Mouse (Mus musculus): ENCODE results near the gene Mrpl16. TPM values are rescaled to one million over a fixed set of nuclear protein-coding genes. Genes with fewer than 3 reads are reported as not detected.

Gene Mrpl16
- total and polyA plus RNA-seq, 3 experiments: 46.8 to 58.3 TPM; not detected in 1

GRCm38 (mm10) chr19:11745680-11746079 lies 24.5 kb upstream of the Mrpl16 start:
- Histone ChIP-seq H3K79me2 (ENCODE audit: control insufficient read depth, insufficient read depth, low read length, poor library complexity) (no peaks in the 10 kb centered on the region), H3K9me3 (replicated peaks; ENCODE audit: insufficient read depth, low read length) (no peaks in the 10 kb centered on the region), H3K9ac (ENCODE audit: control insufficient read depth, low read depth, low read length, poor library complexity, severe bottlenecking) (no peak overlapping the region), H3K27me3 (ENCODE audit: control insufficient read depth in 1 of 2, insufficient read depth in 2 of 2, low read length in 2 of 2) (peaks cover 0 to 3% of the 10 kb centered on the region in 2 experiments; a peak in 2 of 4 replicates), H3K27ac (ENCODE audit: control insufficient read depth, low read depth, low read length) (no peak overlapping the region), H3K4me3 (ENCODE audit: control insufficient read depth in 1 of 2, insufficient read depth in 1 of 2, low read depth in 2 of 2, low read length in 2 of 2) (no peak overlapping the region), H3K36me3 (ENCODE audit: control insufficient read depth in 1 of 2, insufficient read depth in 2 of 2, low read length in 2 of 2) (no peaks in the 10 kb centered on the region), H3K4me1 (ENCODE audit: control insufficient read depth in 1 of 2, insufficient read depth in 2 of 2, low read length in 2 of 2) (no peaks in the 10 kb centered on the region; a peak in 1 of 4 replicates)
- TF ChIP-seq GATA1 (IDR thresholded peaks at IDR 0.05; ENCODE audit: low read depth, low read length) (no peak), MAFK (IDR thresholded peaks at IDR 0.05; ENCODE audit: borderline replicate concordance, low read depth, low read length) (no peak), NELFE (IDR thresholded peaks at IDR 0.05; ENCODE audit: low read depth, low read length) (no peak), CTCF (IDR thresholded peaks at IDR 0.05 in 2 of 3, conservative IDR thresholded peaks at IDR 0.05 in 1 of 3; ENCODE audit: control insufficient read depth in 1 of 3, insufficient read depth in 1 of 3, low read depth in 2 of 3, low read length in 3 of 3, poor library complexity in 1 of 3, severe bottlenecking in 1 of 3) (no peak), POLR2AphosphoS2 (IDR thresholded peaks at IDR 0.05; ENCODE audit: low read length) (no peak)
- no peak for DNase-seq (ENCODE audit: low read depth, low spot score)

DNA sequence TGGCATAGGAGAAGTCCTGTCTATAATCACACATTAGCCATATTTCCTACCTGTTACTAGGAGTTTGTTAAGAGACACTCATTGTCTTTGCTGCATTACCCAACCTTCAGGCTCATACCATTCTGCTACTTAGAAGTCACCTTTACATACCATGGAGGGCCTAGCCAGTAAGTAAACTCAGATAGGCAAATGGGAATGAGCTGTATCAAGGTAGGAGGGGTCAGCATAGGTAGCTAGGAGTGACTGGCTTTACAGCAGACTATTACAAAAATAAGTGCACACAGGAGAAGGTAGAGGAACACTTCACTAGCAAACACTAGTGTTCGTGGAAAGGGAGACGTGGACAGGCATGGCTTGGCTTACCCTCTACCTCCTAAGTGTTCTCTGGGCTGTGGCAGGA lies 22.9 kb upstream of the Mrpl16 start, which contains the start of gene Gif:
Gene Gif, plus strand, starts transcription at position 257 of the 400 bp plus-strand sequence.
- Histone ChIP-seq H3K9me3 (replicated peaks; ENCODE audit: insufficient read depth, low read length) (no peaks in the 10 kb centered on the region), H3K27ac (ENCODE audit: control insufficient read depth, low read depth, low read length) (no peak within 1 kb of the TSS), H3K4me3 (ENCODE audit: control insufficient read depth in 1 of 2, insufficient read depth in 1 of 2, low read depth in 2 of 2, low read length in 2 of 2) (no peak within 1 kb of the TSS), H3K4me1 (ENCODE audit: control insufficient read depth in 1 of 2, insufficient read depth in 2 of 2, low read length in 2 of 2) (no peaks in the 10 kb centered on the region; a peak in 1 of 4 replicates), H3K79me2 (ENCODE audit: control insufficient read depth, insufficient read depth, low read length, poor library complexity) (no peaks in the 10 kb centered on the region), H3K9ac (ENCODE audit: control insufficient read depth, low read depth, low read length, poor library complexity, severe bottlenecking) (no peak within 1 kb of the TSS), H3K27me3 (ENCODE audit: control insufficient read depth in 1 of 2, insufficient read depth in 2 of 2, low read length in 2 of 2) (peaks cover 0 to 2% of the 10 kb centered on the region in 2 experiments; a peak in 3 of 4 replicates), H3K36me3 (ENCODE audit: control insufficient read depth in 1 of 2, insufficient read depth in 2 of 2, low read length in 2 of 2) (no peaks in the 10 kb centered on the region)
- TF ChIP-seq GATA1 (IDR thresholded peaks at IDR 0.05; ENCODE audit: low read depth, low read length): no peak
- TF ChIP-seq RAD21 (IDR thresholded peaks at IDR 0.05; ENCODE audit: low read depth, low read length): no peak
- TF ChIP-seq GABPA (IDR thresholded peaks at IDR 0.05; ENCODE audit: low read depth, low read length): no peak
- no peak for TF ChIP-seq MAFK (IDR thresholded peaks at IDR 0.05; ENCODE audit: borderline replicate concordance, low read depth, low read length)
- no peak for TF ChIP-seq NRF1 (IDR thresholded peaks at IDR 0.05; ENCODE audit: insufficient read depth, low read depth, low read length, poor library complexity, severe bottlenecking)
- TF ChIP-seq CHD1 (IDR thresholded peaks at IDR 0.05; ENCODE audit: low read depth, low read length): no peak
- TF ChIP-seq MXI1 (IDR thresholded peaks at IDR 0.05; ENCODE audit: low read depth, low read length): no peak
- no peak for TF ChIP-seq POLR2A (IDR thresholded peaks at IDR 0.05; ENCODE audit: control insufficient read depth in 1 of 2, insufficient read depth in 1 of 2, low read depth in 1 of 2, low read length in 2 of 2, poor library complexity in 1 of 2)
- TF ChIP-seq ETS1 (IDR thresholded peaks at IDR 0.05; ENCODE audit: low read depth, low read length): no peak
- no peak for TF ChIP-seq TAL1 (IDR thresholded peaks at IDR 0.05; ENCODE audit: low read length)
- no peak for TF ChIP-seq RCOR1 (IDR thresholded peaks at IDR 0.05; ENCODE audit: low read depth, low read length)
- TF ChIP-seq EP300 (IDR thresholded peaks at IDR 0.05; ENCODE audit: low read depth in 1 of 2, low read length in 2 of 2): no peak
- TF ChIP-seq MYC (IDR thresholded peaks at IDR 0.05; ENCODE audit: low read depth, low read length): no peak
- no peak for TF ChIP-seq HCFC1 (IDR thresholded peaks at IDR 0.05; ENCODE audit: low read depth, low read length)
- TF ChIP-seq POLR2AphosphoS5 (IDR thresholded peaks at IDR 0.05; ENCODE audit: borderline replicate concordance, low read depth, low read length): no peak
- DNase-seq (ENCODE audit: low read depth, low spot score): no peak
